Mouse (Mus musculus) heart, postnatal 0 days (tissue): Measurements from ENCODE around the gene Dock1. TPM values are rescaled to one million over a fixed set of nuclear protein-coding genes. Genes with fewer than 3 reads are reported as not detected.

ENCODE experiments used
- ATAC-seq: fragments of 200-750 bp; cut with Nextera tagmentation; 2 replicates; pipeline ENCODE4 v1.8.0; 2017; ENCODE audit warnings: low read depth, moderate number of reproducible peaks, moderate library complexity; ENCODE audit not compliant: insufficient read depth
- DNase-seq: peaks from one replicate; pipeline ENCODE4 v3.0.0-alpha.2; 2016; ENCODE audit warnings: low spot score
- H3K27ac ChIP-seq: fragments of 300-500 bp; sonication (generic); 2 replicates; pipeline ENCODE4 v1.5.1; 2014; ENCODE audit warnings: low read depth, mild to moderate bottlenecking
- H3K27me3 ChIP-seq: fragments of 300-500 bp; sonication (generic); 2 replicates; pipeline ENCODE4 v1.6.1; 2014; ENCODE audit warnings: low read length, mixed read lengths; ENCODE audit not compliant: control insufficient read depth, insufficient read depth
- H3K36me3 ChIP-seq: fragments of 300-500 bp; sonication (generic); replicated peaks from 2 replicates; pipeline ENCODE4 v1.6.1; 2014; ENCODE audit warnings: low read length, mixed read lengths; ENCODE audit not compliant: control insufficient read depth, insufficient read depth
- H3K4me1 ChIP-seq: fragments of 300-500 bp; sonication (generic); 2 replicates; pipeline ENCODE4 v1.6.1; 2014; ENCODE audit warnings: antibody characterized with exemption; ENCODE audit not compliant: control insufficient read depth, insufficient read depth
- H3K4me2 ChIP-seq: fragments of 300-500 bp; sonication (generic); 2 replicates; pipeline ENCODE4 v1.6.1; 2014; ENCODE audit warnings: low read depth, mild to moderate bottlenecking, low read length, moderate library complexity
- H3K4me3 ChIP-seq: fragments of 300-500 bp; sonication (generic); 2 replicates; pipeline ENCODE4 v1.5.1; 2014; ENCODE audit warnings: low read depth, low read length
- H3K9ac ChIP-seq: fragments of 300-500 bp; sonication (generic); replicated peaks from 2 replicates; pipeline ENCODE4 v1.6.1; 2014; ENCODE audit warnings: low read depth, low read length, mixed read lengths
- H3K9me3 ChIP-seq: fragments of 300-500 bp; sonication (generic); replicated peaks from 2 replicates; pipeline ENCODE4 v1.6.1; 2016; ENCODE audit warnings: low read length; ENCODE audit not compliant: control insufficient read depth
- CTCF ChIP-seq: IDR thresholded peaks from 2 replicates; pipeline ENCODE4 v1.5.1; 2016; ENCODE audit warnings: antibody characterized with exemption, control low read depth, low read depth
- EP300 ChIP-seq: IDR thresholded peaks from 2 replicates; pipeline ENCODE4 v1.6.1; 2016; ENCODE audit warnings: antibody characterized with exemption, low read depth
- WGBS: fragments of 180-500 bp; shearing (Covaris S2); extraction: QIAGEN DNeasy Blood & Tissue Kit; methylation state at CpG from one replicate; pipeline ENCODE4 v1.1.7; 2014; 5-methylcytosine and 5-hydroxymethylcytosine counted together
- polyA plus RNA-seq: library from polyadenylated mRNA; unstranded; fragments of >200 nt; fragmentation: Nextera tagmentation; extraction: Ambion mirVana; gene quantifications from 2 replicates; pipeline ENCODE4 v1.2.1, GENCODE M21; 2015
- total RNA-seq: library from RNA; depleted of rRNA; stranded (reverse); fragments of >200 nt; gene quantifications from 2 replicates; pipeline ENCODE4 v1.2.3, GENCODE M21; 2014; ENCODE audit warnings: low replicate concordance

The Dock1 gene
- total and polyA plus RNA-seq, 2 experiments from 2014 or later = 9.7 to 15.2 TPM

DNA sequence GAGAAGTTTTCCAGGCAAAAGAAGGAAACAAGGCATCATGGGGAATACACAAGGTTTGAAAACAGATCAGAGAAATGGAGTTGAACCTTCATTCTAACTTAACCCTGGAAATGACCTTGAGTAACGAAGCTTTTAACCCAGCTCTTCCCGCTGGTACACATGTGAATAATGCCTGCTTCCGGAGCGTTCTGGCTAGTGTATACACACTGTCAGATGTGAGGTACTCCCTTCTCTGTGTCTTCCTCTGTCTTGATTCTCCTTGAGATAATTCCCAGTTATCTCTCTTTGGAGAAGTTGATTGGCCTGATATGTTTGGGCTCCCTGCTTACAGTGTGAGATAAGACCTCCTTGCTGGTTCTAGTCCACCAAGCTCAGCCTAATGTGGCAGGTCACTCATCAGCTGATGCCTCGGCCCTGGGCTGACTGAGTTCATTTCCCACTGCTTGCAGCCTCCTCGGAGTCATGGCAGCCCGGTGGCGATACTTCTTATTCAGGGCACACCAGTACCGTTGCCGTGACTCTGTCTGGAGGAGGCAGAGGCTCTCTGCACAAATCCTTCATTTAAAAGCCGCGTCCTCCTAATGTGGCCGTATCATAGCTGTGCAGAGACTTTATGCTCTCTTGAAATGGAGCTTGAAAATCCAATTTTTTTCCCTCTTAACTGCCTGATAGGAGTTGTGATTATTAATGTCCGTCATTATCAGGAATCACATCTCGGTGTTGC lies 102.6 kb downstream of the Dock1 start:
- 87% methylated on average over 15 of the region's 15 CpGs for WGBS
- Histone ChIP-seq H3K4me3 (no peak overlapping the region), H3K9me3 (no peaks in the 10 kb centered on the region), H3K9ac (no peak overlapping the region), H3K4me2 (no peak overlapping the region), H3K27me3 (no peaks in the 10 kb centered on the region), H3K36me3 (peaks cover 65% of the 10 kb centered on the region), H3K4me1 (no peaks in the 10 kb centered on the region), H3K27ac (0 out of 2 replicates have a peak overlapping the region, but pooled peaks have one; percentile 28)
- no peak for ATAC-seq
- TF ChIP-seq EP300 (no peak), CTCF (no peak)
- DNase-seq = no peak

DNA sequence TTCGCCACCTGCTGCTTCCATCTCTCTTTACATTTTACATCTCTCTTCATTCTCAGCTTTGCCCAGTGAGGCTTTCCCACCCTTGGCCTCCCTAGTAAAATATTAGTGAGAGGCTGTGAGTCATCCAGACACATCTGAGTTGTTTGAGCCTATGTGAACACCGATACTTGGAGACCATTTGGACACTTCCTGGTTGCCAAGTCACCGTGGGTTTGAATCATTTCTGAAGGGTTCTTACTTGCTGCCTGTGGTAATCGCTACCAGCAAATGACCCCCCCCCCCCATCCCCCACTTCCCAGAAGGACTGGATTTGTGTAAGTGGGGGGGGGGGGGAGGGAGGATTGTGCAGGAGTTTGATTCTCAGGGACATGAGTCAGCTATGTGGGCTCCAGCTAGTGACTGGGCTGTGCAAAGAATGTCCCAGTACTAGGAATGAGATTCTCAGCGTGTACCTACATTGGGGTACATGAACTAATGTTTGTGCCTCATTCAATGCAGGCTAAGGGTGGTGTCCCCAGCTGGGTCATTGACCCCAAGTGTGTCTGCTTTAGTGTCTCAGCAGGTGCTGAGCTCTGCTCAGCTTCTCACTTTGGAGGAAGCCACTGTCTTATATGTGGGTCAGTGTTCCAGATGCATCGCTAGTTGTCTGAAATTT lies 103.4 kb downstream of the Dock1 start:
- no peak for DNase-seq
- Histone ChIP-seq H3K9me3 (no peaks in the 10 kb centered on the region), H3K27me3 (no peaks in the 10 kb centered on the region), H3K36me3 (peaks cover 64% of the 10 kb centered on the region), H3K4me2 (no peak overlapping the region), H3K4me3 (no peak overlapping the region), H3K9ac (no peak overlapping the region), H3K4me1 (no peaks in the 10 kb centered on the region), H3K27ac (no peak overlapping the region)
- WGBS = 84% methylated on average over 6 of the region's 6 CpGs
- no peak for ATAC-seq
- no peak for TF ChIP-seq CTCF
- no peak for TF ChIP-seq EP300

DNA sequence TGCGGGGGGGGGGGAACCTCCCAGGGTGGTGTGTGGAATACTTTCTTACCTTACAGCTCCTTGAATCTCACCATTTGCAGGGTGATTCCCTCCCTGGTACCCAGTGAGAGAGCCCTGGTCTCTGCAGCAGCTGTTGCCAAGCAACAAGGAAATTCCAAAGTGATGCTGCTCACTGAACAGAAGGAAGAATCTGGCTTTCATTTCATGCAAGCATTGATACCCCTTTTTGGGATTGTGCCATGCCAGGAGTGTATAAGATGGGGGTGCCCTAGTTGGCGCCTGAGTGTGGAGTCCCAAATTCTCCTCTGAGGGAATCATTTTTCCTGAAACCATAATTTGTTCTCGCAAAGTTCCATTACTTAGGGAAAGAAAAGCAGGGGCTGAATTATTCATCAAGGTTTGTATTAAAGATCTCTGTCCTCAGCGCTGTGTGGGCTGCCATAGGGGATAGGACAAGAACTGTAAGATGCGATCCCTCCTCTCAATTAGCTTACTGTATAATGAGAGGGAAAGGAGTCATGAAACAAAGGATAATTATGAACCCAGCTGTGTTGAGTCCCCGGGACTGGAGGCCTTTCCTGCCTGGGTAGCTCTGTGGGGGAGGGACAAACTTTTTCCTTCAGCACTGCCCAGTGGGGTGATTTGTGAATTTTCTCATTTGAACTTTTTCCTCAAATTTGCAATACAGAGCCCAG lies 104.2 kb downstream of the Dock1 start:
- DNase-seq (no peak), ATAC-seq (no peak)
- WGBS = 84% methylated on average over 6 of the region's 6 CpGs
- no peak overlapping the region for H3K27ac ChIP-seq
- no peak overlapping the region for H3K4me2 ChIP-seq
- no peaks in the 10 kb centered on the region for H3K4me1 ChIP-seq
- H3K27me3 ChIP-seq = no peaks in the 10 kb centered on the region
- no peak overlapping the region for H3K4me3 ChIP-seq
- H3K9ac ChIP-seq = no peak overlapping the region
- no peaks in the 10 kb centered on the region for H3K9me3 ChIP-seq
- peaks cover 63% of the 10 kb centered on the region for H3K36me3 ChIP-seq
- TF ChIP-seq EP300 (no peak), CTCF (no peak)

DNA sequence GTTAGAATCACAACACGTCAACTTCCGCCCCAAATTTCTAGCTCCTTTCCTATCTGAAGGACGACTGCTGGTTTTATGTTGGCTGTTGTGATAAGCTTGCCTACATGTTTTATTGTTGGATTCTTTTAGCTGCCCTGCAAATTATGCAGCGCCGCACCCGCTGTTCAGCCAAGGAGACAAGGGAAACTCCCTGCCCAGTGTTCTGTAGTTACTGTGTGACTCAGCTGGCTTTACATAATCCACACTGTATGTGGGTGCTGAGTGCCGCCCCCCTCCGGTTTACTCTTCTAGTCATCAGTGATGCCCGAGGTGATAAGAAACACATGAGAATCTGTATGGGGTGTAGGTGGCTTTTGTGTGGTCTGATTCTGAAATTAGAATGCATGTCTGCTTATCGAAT lies 105.2 kb downstream of the Dock1 start:
- WGBS = 86% methylated on average over 10 of the region's 10 CpGs
- H3K36me3 ChIP-seq = peaks cover 58% of the 10 kb centered on the region
- no peaks in the 10 kb centered on the region for H3K4me1 ChIP-seq
- H3K27ac ChIP-seq = no peak overlapping the region
- H3K4me3 ChIP-seq = no peak overlapping the region
- no peak for ATAC-seq
- no peak for DNase-seq
- H3K9me3 ChIP-seq = no peaks in the 10 kb centered on the region
- TF ChIP-seq CTCF = no peak
- TF ChIP-seq EP300 = no peak
- H3K27me3 ChIP-seq = no peaks in the 10 kb centered on the region
- H3K9ac ChIP-seq = no peak overlapping the region
- H3K4me2 ChIP-seq = no peak overlapping the region

DNA sequence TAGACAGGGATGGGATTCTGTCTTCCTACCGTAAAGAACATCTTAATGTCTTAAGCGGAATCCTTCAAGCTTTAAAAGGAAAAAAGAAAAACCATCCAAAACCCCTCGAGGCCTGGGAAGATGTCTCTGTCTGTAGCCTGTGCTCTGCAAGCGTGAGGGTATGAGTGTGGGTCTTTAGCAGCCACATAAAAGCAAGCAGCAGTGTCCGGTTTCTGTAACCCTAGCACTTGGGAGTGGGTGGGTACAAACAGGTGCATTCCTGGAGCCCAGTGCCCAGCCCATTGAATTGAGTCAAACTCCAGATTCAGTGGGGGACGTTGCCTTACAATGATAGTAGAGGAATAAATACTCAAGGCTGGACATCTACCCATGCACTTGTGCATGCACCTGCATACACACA lies 105.9 kb downstream of the Dock1 start:
- Histone ChIP-seq H3K4me2 (no peak overlapping the region), H3K27me3 (no peaks in the 10 kb centered on the region), H3K4me3 (no peak overlapping the region), H3K9me3 (no peaks in the 10 kb centered on the region), H3K36me3 (peaks cover 56% of the 10 kb centered on the region), H3K27ac (no peak overlapping the region), H3K9ac (no peak overlapping the region), H3K4me1 (no peaks in the 10 kb centered on the region)
- TF ChIP-seq EP300 = no peak
- TF ChIP-seq CTCF = no peak
- 83% methylated on average over 6 of the region's 6 CpGs for WGBS
- no peak for ATAC-seq
- no peak for DNase-seq
